Mouse (Mus musculus): Measurements from ENCODE around the gene P2ry12.

DNA sequence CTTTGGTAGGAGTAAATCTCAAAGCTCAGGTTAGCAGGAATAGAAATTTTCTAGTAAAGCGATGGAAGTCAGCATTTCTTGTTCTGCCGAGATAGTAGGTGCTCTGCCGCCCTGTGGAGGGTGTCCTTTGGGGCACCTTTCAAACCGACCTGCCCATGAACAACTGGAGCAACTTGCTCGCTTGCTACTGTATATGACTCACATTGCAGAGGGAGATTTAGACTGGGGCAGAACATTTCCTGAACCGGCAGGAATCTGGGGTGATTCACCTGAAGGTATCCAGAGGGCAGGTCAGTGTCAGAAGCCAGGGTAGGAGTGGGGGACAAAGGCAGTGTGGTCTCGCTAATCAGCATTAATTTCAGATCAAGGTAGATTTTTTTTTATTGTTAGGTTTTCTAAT is 67.7 kb downstream of the P2ry12 start, which contains the start of gene Gpr87:
- TF ChIP-seq CTCF (conservative IDR thresholded peaks at IDR 0.05; ENCODE audit: low read length) (no peak), POU5F1 (IDR thresholded peaks at IDR 0.05; ENCODE audit: borderline replicate concordance, low read length) (no peak), NANOG (IDR thresholded peaks at IDR 0.05; ENCODE audit: borderline replicate concordance, low read length) (no peak)

Measured in E14TG2a.4 (cell line).